Mouse (Mus musculus) ES-Bruce4 (cell line): ENCODE measurements at regions not wholly inside any gene's neighbourhood (a gene's known extent, or its start where the extent isn't known, plus 50 kb on each side); places are given as distances from the start of the nearest gene placed in this dataset.

ENCODE experiments used
- H3K27ac ChIP-seq: 2 replicates; pipeline ENCODE4 v1.5.1; 2012; ENCODE audit warnings: low read length, inconsistent platforms; ENCODE audit not compliant: insufficient read depth
- H3K27me3 ChIP-seq: 2 replicates; pipeline ENCODE4 v1.6.1; 2012; ENCODE audit warnings: mild to moderate bottlenecking, low read length, inconsistent platforms; ENCODE audit not compliant: control insufficient read depth, poor library complexity, insufficient read depth, severe bottlenecking
- H3K36me3 ChIP-seq: 2 replicates; pipeline ENCODE4 v1.6.1; 2012; ENCODE audit warnings: inconsistent platforms, mild to moderate bottlenecking, low read length, moderate library complexity; ENCODE audit not compliant: control insufficient read depth, poor library complexity, insufficient read depth, severe bottlenecking
- H3K4me1 ChIP-seq: one replicate; pipeline ENCODE4 v1.8.1; 2011; ENCODE audit warnings: low read length; ENCODE audit not compliant: control insufficient read depth, insufficient read depth
- H3K4me3 ChIP-seq: 2 replicates; pipeline ENCODE4 v1.5.1; 2011; ENCODE audit warnings: low read depth, mild to moderate bottlenecking, low read length
- H3K9ac ChIP-seq: 2 replicates; pipeline ENCODE4 v1.6.1; 2012; ENCODE audit warnings: low read depth, mild to moderate bottlenecking, inconsistent platforms; ENCODE audit not compliant: poor library complexity, severe bottlenecking
- H3K9me3 ChIP-seq: replicated peaks from 2 replicates; pipeline ENCODE4 v1.6.1; 2012; ENCODE audit warnings: mild to moderate bottlenecking, low read length, inconsistent platforms; ENCODE audit not compliant: control insufficient read depth, poor library complexity, insufficient read depth, severe bottlenecking
- CTCF ChIP-seq: IDR thresholded peaks from one replicate; pipeline ENCODE4 v1.8.1; 2011; ENCODE audit warnings: low read depth, low read length
- EP300 ChIP-seq: IDR thresholded peaks from 2 replicates; pipeline ENCODE4 v1.6.1; 2011; ENCODE audit warnings: low read depth, low read length; ENCODE audit not compliant: insufficient read depth
- POLR2A ChIP-seq: IDR thresholded peaks from one replicate; pipeline ENCODE4 v1.8.1; 2011; ENCODE audit warnings: low read length; ENCODE audit not compliant: insufficient read depth

GRCm38 (mm10) chr5:43444582-43445214, 70.6 kb upstream of the C1qtnf7 start:
- Histone ChIP-seq H3K4me3 (no peak overlapping the region), H3K36me3 (no peaks in the 10 kb centered on the region), H3K27me3 (no peaks in the 10 kb centered on the region), H3K4me1 (no peaks in the 10 kb centered on the region), H3K9me3 (no peaks in the 10 kb centered on the region), H3K27ac (no peak overlapping the region), H3K9ac (no peak overlapping the region)
- TF ChIP-seq EP300 = no peak

- H3K9me3 ChIP-seq = no peaks in the 10 kb centered on the region
- no peaks in the 10 kb centered on the region for H3K36me3 ChIP-seq
- TF ChIP-seq CTCF = no peak
- no peak for TF ChIP-seq EP300
- no peak for TF ChIP-seq POLR2A
- no peaks in the 10 kb centered on the region for H3K27me3 ChIP-seq
- no peaks in the 10 kb centered on the region for H3K4me1 ChIP-seq
- no peak overlapping the region for H3K4me3 ChIP-seq
- no peak overlapping the region for H3K9ac ChIP-seq
- no peak overlapping the region for H3K27ac ChIP-seq
Measured at GRCm38 (mm10) chr5:43445620-43446019, 69.7 kb upstream of the C1qtnf7 start.

GRCm38 (mm10) chr5:43446295-43446694, 69.0 kb upstream of the C1qtnf7 start:
- Histone ChIP-seq H3K4me3 (no peak overlapping the region), H3K27ac (no peak overlapping the region), H3K27me3 (no peaks in the 10 kb centered on the region), H3K9ac (no peak overlapping the region), H3K4me1 (no peaks in the 10 kb centered on the region), H3K36me3 (no peaks in the 10 kb centered on the region), H3K9me3 (no peaks in the 10 kb centered on the region)
- no peak for TF ChIP-seq POLR2A

- no peak overlapping the region for H3K9ac ChIP-seq
- no peak overlapping the region for H3K4me3 ChIP-seq
- H3K27me3 ChIP-seq = no peaks in the 10 kb centered on the region
- H3K27ac ChIP-seq = no peak overlapping the region
- TF ChIP-seq CTCF = no peak
- no peak for TF ChIP-seq EP300
- TF ChIP-seq POLR2A = no peak
- H3K36me3 ChIP-seq = no peaks in the 10 kb centered on the region
- H3K4me1 ChIP-seq = no peaks in the 10 kb centered on the region
- H3K9me3 ChIP-seq = no peaks in the 10 kb centered on the region
Measured at GRCm38 (mm10) chr5:43456018-43456417, 59.3 kb upstream of the C1qtnf7 start.

- Histone ChIP-seq H3K27me3 (no peaks in the 10 kb centered on the region), H3K4me3 (no peak overlapping the region), H3K27ac (no peak overlapping the region), H3K9ac (no peak overlapping the region), H3K4me1 (no peaks in the 10 kb centered on the region), H3K36me3 (no peaks in the 10 kb centered on the region), H3K9me3 (no peaks in the 10 kb centered on the region)
- TF ChIP-seq CTCF = no peak
- no peak for TF ChIP-seq EP300
- no peak for TF ChIP-seq POLR2A
Measured at GRCm38 (mm10) chr5:43457725-43458124, 57.6 kb upstream of the C1qtnf7 start.

- no peaks in the 10 kb centered on the region for H3K36me3 ChIP-seq
- H3K9me3 ChIP-seq = no peaks in the 10 kb centered on the region
- H3K4me3 ChIP-seq = no peak overlapping the region
- no peak overlapping the region for H3K27ac ChIP-seq
- H3K4me1 ChIP-seq = no peaks in the 10 kb centered on the region
- no peaks in the 10 kb centered on the region for H3K27me3 ChIP-seq
- no peak overlapping the region for H3K9ac ChIP-seq
- TF ChIP-seq EP300 = no peak
- TF ChIP-seq POLR2A = no peak
- TF ChIP-seq CTCF = no peak
Measured at GRCm38 (mm10) chr5:43461987-43462715, 53.2 kb upstream of the C1qtnf7 start.
